Mouse (Mus musculus): ENCODE data around the gene Tmem87b.

The Tmem87b gene

DNA sequence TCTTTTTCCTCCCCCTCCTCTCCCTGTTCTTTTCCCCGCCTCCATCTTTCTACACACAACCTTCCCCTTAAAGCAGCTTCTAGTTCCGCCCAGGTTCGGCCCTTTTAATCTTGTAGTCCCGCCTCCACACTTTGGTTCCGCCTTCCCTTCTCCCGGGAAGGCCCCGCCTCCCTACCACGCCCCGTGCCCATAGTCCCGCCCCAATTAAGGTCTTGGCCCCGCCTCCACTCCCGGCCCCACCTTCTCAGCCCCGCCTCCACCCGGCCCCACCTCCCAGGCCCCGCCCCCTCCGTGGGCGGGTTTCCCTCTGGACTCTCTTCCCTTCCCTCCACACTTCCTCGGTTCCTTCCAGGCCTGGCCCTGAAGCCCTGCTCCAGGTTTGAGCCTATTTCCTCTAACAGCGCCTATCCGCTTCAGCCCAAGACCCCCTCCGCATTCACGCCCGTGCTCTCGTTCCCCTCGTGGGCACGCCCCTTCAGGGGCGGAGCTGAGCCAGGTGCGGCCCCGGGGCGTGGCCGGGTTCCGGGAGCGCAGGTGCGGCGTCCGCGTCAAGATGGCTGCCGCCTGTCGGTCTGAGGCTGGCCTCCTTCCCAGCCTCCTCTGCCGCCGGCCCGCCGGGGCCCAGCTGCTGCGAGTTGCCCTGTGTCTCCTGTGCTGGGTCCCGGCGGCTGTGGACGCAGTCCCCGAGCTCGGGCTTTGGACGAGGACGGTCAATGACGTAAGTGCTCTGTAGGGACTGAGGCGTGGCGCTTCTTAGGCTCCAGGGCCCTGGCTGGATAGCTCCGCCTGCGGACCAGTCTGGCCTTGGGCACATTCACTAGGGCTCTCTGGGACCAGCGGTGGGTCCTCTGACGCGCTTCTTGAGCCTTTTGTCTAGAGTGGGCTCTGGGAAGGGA lies at the start of gene Tmem87b:
Gene Tmem87b (plus strand): TSS at position 333 of the 896 bp plus-strand sequence.
- peak; percentile 97 for DNase-seq

DNA sequence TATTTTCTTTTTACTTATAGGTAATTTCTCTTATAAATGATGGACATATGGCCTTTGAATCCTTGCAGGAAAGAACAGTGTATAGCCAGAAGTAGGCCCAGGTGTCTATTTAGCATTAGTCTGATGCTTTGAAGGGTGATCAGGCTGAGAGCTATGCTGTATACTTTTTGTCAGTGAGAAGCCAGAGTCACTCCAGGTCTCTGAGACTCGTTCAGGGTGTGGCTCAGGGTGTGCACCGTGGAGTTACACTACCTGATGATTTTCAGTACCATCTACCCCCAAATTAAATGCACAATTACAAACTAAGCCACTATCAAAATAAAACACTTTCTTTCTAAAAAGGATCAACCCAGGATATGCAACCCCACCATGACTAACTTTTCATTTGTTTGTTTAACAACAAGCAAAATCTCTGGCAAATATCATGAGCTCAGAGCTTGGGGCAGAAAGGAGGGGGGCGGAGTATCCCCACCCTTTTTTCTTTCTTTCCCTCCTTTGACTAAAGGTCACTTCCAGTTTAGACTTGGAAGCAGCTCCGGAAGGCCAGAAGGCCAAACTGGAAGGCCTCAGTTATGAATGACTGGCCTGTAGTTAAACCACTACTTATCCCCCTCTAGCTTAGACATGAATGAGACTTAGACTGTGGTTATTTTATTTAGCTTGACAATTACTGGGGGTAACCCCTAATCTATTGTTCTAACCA lies 49.2 kb upstream of the Tmem87b start:
- DNase-seq = no peak

DNA sequence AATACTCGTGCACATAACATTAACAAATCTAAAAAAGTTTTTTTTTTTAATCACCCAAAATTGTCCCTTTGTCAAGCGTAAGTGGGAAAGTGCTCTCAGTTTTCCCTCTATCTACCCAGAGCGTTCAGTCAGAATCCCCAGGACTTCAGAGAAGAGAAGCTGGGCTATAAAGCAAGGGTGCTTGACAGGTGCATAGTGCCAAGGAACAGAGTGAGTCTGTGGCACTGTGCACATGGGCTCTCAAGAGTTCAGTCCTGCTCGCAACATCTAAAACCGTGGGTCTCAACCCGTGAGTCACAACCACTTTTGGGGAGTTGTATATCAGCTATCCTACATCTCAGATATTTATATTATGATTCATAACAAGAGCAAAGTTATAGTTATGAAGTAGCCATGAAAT lies 47.4 kb upstream of the Tmem87b start:
- DNase-seq = no peak

DNA sequence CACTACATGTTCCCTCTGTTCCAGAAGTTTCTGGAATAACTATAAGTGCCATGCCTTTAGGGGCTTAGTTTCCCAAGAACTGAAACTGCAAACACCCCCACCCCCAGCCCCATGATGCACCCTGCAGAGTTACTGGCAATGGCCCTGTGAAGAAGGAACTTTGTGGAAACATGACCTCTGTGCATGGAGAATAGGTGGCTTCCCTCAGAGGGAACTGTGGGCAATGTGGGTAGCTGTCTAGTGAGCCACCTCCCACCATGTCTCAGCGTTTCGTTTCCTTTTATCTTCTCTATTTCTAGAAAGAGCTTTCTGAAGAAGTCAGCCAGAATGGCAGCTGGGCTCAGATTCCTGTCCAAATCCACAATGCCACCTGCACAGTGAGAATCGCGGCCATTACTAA lies 46.9 kb upstream of the Tmem87b start:
- peak; percentile 2 for DNase-seq

DNA sequence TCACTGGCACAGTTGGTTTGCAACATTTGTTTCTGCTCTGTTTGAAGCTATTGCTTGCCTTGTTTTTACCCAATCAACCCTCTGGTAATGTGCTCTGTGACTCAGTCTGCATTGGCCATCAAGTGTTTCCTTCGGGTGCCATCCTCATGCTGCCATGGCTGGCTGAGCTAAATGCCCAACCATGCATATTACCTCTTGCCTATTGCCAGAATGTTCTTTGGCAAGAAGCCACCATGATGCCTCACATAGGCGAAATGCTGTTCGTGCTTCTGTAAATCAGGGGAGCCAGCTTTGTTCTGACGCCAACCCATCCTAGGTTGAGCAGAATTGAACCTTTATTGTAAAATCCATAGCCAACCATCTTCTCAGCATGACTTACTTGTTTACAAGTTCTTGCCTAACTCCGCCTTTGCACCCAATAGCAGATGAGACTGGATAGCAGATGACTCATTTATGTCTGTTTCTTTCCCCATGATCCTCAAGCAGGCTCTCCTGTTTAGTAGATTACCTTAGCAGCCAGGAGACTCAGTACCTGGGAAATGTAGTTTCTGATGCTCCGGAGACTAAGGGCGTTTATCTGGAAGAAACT lies 46.1 kb upstream of the Tmem87b start:
- DNase-seq = no peak

DNA sequence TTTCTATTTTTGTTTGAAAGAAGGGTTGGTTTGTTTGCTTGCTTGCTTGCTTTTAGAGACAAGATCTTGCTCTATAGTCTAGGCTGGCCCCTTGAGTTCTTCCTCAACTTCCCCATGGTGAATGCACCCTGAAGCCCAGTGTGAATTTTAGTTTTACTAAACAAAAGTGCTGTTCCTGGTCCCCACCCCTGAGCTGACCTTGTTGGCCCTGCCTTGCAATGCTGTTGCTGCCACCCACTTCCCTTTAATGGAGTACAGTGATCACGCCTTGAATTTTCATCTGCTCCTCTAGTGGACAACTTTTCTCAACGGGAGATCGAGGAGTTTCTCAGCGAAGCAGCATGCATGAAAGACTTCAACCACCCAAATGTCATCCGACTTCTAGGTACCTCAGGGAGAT lies 35.7 kb upstream of the Tmem87b start:
- no peak for DNase-seq

DNA sequence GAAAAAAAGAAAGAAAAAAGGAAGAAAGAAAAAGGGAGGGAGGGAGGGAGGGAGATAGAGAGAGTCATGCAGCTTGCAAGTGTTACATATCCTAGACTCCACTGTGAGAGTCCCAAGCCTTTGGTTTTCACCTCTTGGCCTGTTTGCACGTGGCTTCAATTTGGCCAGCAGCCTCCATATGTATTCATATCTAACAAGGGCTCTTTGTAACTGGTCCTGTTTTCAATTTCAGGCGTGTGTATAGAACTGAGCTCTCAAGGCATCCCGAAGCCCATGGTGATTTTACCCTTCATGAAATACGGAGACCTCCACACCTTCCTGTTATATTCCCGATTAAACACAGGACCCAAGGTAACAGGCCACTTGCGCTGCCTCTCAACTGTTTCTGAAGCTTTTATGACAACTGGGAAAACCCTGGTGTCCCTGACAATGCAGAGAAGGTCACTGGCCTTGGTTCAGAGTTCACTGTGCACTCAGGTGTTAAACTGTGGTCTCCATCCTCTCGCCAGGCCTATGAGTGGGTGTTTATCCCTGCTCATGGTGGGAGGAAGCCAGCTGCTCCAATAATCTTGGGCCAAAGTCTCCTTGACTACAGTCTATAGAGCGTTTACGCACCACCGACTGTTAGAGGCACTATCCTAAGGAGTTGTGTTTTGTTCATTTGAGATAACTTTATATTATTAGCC lies 34.1 kb upstream of the Tmem87b start:
- DNase-seq = no peak

DNA sequence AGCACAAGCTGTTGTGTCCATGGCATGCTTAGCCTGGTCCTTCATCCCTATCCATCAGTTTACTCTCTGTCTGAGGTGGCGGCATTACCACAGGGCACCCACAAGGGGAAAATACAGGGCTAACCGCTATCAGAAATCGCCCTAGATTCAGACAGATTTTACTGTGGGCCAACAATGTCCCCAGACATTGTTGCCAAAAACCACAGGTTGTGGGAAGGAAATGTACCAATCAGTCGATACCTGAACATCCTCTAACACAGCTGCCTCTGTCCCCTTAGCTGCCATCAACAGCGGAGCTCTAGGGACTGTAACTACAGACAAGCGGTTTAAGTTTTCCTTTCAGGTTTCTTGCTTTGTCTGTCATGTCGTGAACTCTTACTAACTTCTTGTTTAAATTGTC lies 33.1 kb upstream of the Tmem87b start:
- no peak for DNase-seq

DNA sequence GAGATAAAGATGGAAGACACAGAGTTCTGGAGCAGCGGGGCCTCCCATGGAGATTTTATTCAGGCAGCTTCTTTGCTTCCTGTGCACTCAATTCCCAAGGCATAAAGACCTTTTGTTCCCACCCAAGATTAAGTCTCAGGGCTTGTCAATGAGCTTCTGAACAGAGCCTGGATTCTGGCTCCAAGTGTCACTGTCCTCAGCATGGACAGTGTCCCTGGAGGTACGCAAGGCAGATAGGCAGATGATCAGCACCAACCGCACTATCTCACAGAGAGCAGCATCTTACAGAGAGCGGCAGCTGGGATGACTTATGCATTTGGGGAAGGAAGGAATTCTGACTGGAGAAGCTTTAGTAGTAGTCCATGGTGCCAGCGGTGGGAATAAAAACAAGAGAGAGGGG lies 31.6 kb upstream of the Tmem87b start:
- no peak for DNase-seq

DNA sequence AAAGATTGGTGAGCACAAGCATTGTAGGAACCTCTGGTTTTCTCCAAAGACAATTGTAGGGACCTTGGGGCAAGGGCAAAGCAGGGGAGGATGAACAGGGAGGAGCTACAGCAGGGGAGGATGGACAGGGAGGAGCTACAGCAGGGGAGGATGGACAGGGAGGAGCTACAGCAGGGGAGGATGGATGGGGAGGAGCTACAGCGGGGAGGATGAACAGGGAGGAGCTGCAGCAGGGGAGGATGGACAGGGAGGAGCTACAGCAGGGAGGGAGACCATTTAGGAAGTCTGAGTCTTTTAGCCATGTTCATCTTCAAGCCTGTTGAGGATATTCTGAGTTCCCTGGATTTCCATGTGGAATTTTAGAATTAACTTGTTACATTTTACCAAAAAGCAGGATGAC lies 31.1 kb upstream of the Tmem87b start:
- no peak for DNase-seq

DNA sequence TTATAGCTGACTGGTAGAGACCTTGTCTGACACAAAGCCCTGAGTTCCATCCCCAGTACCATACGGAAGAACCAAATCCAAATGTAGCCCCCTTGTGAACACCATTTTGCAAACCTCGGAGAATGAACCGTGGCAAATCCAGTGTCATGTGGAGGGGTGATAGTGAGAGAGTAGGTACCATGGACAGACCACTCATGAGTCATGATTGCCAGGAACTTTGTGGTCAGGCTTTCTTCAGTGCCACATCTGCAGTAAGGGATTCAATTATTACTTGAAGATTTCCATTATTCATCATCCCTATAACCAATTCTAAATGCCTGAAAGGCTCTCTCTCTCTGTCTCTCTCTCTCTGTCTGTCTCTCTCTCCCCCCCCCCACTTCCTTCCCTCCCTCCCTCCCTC lies 30.1 kb upstream of the Tmem87b start:
- DNase-seq = no peak

DNA sequence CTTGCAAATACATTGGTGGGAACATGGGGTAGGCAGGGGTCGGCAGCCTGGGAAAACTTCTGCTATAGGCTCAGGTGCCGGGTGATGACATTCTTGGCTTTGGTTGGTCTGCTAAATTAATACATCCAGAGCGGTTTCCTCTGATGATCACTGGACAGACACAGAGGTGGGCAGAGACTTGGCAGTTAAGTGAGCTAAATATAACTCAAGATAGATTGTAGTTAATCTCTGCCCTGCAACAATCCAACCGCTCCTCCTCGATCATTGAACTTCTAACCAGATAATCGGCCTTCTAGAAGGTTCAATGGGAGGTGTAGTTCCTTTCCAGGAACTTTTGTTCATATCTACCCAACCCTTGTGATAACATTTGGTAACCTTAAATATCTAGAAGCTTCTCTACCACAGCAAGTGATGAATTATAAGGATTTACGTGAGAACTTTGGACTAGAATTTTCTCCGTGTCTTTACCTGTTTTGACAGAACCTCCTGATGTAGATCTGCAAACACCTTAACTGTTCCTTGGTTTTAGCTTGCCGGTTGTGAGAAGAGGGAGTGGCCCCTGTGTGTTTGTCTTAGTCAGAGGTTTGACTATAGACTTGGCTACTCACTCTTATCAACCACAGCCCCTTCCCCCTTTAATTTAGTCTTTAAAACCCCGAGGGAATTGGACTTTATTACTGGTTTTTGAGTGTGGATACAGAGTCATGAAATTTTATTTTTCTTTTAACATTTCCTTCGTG lies 26.9 kb upstream of the Tmem87b start:
- DNase-seq = no peak

DNA sequence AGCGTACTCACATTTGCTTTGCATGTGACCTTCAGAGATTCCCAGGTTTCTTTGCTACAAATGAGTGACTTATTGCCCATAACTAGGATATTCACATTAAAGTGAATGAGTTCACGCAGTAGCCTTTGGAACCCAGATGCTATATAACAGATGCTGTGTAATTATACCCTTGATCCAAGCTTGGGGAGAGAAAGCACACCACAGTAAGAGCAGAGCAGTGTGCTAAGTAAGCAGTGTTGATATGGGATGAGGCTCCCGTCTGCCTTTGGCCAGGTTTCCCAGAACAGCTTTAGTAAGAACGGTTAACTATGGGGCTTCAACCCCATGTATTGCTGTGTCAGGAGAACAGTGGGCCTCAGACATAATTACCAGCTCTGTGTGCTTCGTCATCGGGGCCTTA lies 24.0 kb upstream of the Tmem87b start:
- no peak for DNase-seq

DNA sequence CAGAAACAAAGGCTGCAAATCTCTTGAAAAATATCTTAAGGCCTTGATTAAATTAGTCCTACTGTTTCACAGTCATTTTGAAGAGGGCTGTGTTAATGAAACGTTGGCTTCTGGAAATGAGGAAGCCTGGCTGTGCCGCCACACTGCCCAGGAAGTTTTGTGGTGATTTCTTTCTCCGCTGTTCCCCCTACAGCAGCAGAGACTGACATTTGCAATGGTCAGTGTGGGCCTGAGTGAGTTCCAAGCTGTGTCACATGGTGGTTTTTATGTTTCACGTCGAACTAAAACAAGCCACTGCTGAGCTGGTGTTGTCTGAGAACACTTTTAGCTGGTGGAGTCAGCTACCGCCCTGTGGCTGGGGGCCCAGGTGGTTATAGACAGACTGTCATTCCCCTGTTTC lies 21.5 kb upstream of the Tmem87b start:
- DNase-seq = no peak

DNA sequence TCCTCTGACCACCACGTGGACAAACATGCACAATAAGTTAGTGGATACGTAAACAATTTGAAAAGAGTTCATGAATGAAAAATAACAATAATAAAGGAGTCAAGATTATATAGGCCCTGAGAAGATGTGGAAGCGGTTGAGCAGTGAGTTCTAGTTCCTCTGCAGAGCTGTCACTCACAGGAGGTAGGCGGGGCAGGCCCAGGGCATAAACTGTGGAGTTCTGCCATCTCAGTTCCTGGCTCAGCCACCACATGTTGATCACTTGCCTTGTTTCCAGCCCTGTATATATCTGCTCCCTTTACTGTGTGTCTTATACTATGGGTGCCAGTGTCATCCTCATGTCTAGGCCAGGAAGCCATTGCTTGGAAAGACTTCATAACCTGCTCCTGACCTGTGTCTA lies 14.5 kb upstream of the Tmem87b start:
- no peak for DNase-seq

DNA sequence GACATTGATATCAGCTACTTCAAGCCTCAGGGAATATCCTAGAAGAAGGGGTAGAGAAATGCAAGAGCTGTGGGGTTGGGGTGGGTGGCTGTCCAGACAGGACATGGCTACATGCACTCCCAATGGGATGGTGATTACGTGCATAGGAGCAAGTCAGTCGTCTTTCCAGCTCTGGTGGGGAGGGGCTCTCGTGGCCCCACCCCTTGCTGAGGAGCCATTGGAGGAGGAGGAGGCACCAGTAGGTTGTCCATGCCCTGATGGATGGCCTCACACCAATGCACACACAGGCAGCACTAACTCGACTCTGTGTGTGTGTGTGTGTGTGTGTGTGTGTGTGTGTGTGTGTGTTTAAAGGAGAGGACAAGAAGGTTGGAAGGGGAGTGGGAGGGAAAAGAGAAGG lies 12.6 kb upstream of the Tmem87b start:
- no peak for DNase-seq

DNA sequence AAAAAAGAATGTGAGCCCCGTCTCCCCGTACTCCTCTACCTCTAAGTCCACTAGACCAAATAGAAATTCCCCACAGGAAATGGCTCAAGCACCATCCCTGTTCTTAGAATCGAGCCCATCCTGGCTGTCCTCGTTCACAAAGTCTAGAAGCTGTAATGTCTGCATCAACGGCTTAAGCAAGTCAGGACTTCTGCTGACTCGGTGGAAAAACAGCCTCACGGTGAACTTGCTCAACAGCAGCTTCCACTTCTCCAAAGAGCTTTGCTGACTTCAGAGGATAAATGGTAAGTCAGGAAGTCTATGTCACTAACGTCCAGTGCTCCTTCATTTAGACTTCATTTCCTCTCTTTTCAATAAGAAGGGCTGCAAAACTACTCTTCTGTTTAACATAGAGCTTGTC lies 11.4 kb upstream of the Tmem87b start:
- DNase-seq = no peak

DNA sequence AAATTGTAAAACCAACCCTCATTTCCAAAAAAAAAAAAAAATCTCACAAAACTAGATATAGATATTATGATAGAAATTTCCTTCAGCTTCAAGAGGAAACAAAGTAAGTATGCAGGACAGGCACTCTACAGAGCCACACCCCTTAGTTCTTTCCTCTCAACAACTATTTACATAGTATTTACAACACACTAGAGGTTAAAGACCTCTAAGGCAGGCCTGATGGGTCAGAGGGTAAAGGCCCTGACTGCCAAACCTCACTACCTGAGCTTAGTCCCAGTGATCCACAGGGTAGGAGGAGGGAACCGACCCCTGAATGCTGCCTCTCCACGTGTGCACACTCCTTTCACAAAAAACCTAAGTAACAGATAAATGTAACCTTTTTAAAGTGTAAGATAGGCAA lies 5.2 kb upstream of the Tmem87b start:
- no peak for DNase-seq

DNA sequence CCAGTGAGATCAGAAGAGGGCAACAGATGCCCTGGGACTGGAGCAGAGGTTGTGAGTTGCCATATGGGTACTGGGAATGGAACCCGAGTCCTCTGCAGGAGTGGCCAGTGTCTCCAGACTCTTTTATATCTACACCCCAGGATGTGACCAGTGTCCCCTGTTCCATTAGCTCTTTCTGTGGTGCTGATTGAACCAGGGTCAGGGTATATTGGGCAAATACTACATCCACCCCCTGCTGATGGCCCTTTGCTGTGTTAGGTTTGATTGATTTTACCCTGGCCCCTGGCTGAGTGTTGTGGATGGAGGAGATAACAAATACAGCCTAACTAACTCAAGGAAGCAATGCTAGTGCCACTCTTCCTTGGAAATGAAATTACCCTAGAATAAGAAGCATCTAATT lies 1.6 kb upstream of the Tmem87b start:
- DNase-seq = no peak

DNA sequence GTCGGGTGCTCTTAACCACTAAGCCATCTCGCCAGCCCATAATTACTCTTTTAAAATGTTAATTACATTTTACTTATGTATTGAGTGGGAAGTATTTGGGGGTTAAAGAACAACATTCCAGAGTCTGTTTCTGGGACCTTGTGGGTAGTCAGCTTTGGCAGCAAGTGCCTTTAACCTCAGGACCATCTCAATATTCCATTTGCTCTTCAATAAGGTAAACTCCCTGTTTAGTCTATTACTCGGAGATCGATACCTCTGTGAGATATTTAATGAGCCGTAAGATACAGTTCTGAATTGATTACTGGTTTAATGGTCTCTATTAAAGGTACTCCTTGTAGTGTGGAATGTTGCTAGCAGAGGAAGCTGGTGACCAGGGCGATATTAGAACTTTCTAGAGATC lies 1.0 kb upstream of the Tmem87b start:
- no peak for DNase-seq

DNA sequence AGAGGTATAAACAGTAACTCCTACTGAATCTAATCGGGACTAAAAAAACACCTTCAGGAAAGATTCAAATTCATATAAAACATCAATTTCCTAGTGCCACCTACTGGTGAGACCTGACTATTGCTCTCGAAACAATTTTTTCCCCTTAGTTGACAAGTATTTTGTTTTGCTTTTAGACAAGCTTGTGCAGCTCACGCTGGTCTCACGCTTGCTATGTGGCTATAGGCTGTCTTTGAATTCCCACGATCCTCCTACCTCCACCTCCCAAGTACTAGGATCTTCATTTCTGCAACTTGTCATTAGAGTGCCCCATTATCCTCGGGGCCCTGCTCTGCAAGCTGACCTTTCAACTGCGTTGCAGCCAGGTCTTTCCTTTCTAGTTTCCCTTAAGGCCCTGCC lies 532 bp upstream of the Tmem87b start:
- peak; percentile 65 for DNase-seq

DNA sequence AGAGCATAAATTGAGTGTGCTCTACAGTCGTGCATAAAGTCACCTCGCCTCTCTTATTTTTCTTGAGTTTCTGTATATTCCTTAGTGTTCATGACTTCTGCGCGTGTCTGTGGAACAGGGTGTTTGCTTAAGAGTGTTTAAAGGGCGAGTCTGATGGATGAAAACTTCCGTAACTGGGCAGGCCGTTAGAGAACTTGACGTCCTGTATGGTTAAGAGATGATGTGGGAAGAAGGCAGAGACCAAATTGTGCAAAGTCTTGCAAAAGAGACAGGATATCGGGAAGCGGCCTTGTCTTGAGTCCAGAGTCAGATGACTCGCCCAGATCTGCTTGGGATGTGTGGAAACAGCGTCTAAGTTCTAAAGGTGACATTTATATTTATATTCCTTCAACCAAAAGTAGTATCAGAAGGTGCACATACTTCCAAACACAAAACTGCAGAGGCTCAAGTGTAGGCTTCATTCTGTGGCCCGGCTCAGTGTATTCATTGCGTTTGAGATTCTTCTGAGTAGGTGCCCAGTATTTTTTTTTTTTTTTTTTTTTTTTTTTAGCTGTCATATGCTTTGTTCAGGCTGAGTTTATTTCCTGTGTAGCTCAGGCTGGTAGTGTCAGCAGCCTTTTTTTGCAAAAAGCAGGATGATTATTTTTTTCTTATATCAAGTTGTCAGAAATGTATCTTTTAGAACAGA lies 1.2 kb downstream of the Tmem87b start:
- DNase-seq = peak; percentile 9
